19 mouse cellular contexts compared by ENCODE assay signal in genomic region chr12:10462956-10463355, GRCm38 (mm10).
DNase-seq lines count a peak whose midpoint lies in the region; ATAC-seq lines count a peak whose summit lies in the region.
"Had no signal": no experiment of that assay in that cellular context is flagged by ENCODE, and none has a peak within 500 bp of the region (broad histone marks: within the 10 kb centered on the region; RNA-seq: fewer than 3 reads in every experiment).

No protein-coding gene starts in this region.

- H3K36me3 ChIP-seq in embryonic facial prominence, embryonic 15.5 days, result no peaks in the 10 kb centered on the region
- H3K36me3 ChIP-seq: G1E; midbrain, embryonic 13.5 days had no signal

- no peaks in the 10 kb centered on the region for H3K27me3 ChIP-seq in embryonic facial prominence, embryonic 15.5 days
- H3K27me3 ChIP-seq: forebrain, embryonic 13.5 days; midbrain, embryonic 13.5 days had no signal

- WGBS in embryonic facial prominence, embryonic 15.5 days, result 52% methylated on average over 3 of the region's 3 CpGs

- H3K4me1 ChIP-seq in embryonic facial prominence, embryonic 15.5 days, result peaks cover 11% of the 10 kb centered on the region
- H3K4me1 ChIP-seq: forebrain, embryonic 13.5 days; midbrain, embryonic 13.5 days had no signal

- H3K4me2 ChIP-seq in embryonic facial prominence, embryonic 15.5 days (replicated peaks), result no peak overlapping the region
- H3K4me2 ChIP-seq: forebrain, embryonic 13.5 days; midbrain, embryonic 13.5 days had no signal

- peak; percentile 21 for DNase-seq in heart, postnatal 4 days
- no peak for DNase-seq in heart, adult 8-10 months (ENCODE audit: low spot score)
- DNase-seq in R1 (ENCODE audit: low read depth, low spot score), result peak; percentile 4
- peak; percentile 35 to 69 for DNase-seq in gastrocnemius, postnatal 4 days (ENCODE audit: low spot score in 2 of 2)
- no peak for DNase-seq in cerebellum, postnatal 25 days
- DNase-seq: cerebellum, adult 11-12 months; cerebellum, postnatal 36 days; kidney, adult 2 months; kidney, postnatal 25 days; layer of hippocampus, adult 9-11 months; liver; lung, adult 18-20 months had no signal

- ATAC-seq in embryonic facial prominence, embryonic 15.5 days (ENCODE audit: insufficient number of reproducible peaks, low FRiP score, low TSS enrichment, low read depth), result no peak
- ATAC-seq in megakaryocyte progenitor cell, adult 5-6 weeks (replicated peaks; ENCODE audit: poor library complexity), result no peak
- ATAC-seq: CD4-positive, CD25-positive, alpha-beta regulatory T cell, adult 4 months; forebrain, embryonic 13.5 days; midbrain, embryonic 13.5 days had no signal

- peak overlapping the region; percentile 79 for H3K27ac ChIP-seq in embryonic facial prominence, embryonic 15.5 days (replicated peaks)
- H3K27ac ChIP-seq: forebrain, embryonic 13.5 days; macrophage; midbrain, embryonic 13.5 days had no signal

- H3K9me3 ChIP-seq in embryonic facial prominence, embryonic 15.5 days (replicated peaks), result no peaks in the 10 kb centered on the region
- H3K9me3 ChIP-seq: forebrain, embryonic 13.5 days; G1E; midbrain, embryonic 13.5 days had no signal

- no peak overlapping the region for H3K4me3 ChIP-seq in embryonic facial prominence, embryonic 15.5 days (replicated peaks)
- H3K4me3 ChIP-seq: forebrain, embryonic 13.5 days; midbrain, embryonic 13.5 days had no signal

- no peak overlapping the region for H3K9ac ChIP-seq in embryonic facial prominence, embryonic 15.5 days
- H3K9ac ChIP-seq: forebrain, embryonic 13.5 days; midbrain, embryonic 13.5 days had no signal

Comparison
In these comparisons a context has a peak if more than half of its experiments do, and no peak if none do; other contexts are left out.
1. DNase-seq: peak in heart, postnatal 4 days (single experiment), R1 (single experiment) and gastrocnemius, postnatal 4 days (2 of 2); none in heart, adult 8-10 months (single experiment) and cerebellum, postnatal 25 days (0 of 2).